Mouse (Mus musculus): Measurements from ENCODE around the gene Zmynd8. TPM values are rescaled to one million over a fixed set of nuclear protein-coding genes. Genes with fewer than 3 reads are reported as not detected.

Gene Zmynd8
- polyA plus RNA-seq, 1 experiment, result 5.2 TPM

DNA sequence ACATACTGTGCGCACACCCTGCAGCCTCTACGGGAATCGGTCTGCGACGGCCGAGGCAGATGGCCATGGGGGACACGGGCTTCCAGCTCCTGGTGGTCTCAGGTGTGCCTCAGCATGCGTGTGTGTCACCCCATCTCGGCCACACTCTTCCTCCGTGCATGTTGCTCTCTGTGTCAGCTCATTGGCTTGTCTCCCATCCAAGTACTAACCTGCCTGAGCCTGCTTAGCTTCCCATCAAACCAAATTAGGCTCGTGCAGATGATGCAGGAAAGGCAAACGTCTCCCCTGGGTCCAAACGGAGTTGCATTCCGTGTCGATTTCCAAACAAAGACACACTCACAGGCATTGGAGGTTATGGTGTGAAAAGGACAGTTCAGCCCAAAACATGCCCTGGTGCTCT is 141.0 kb downstream of the Zmynd8 start:
- Histone ChIP-seq H3K4me1 (ENCODE audit: control insufficient read depth) (no peaks in the 10 kb centered on the region), H3K9me3 (ENCODE audit: control insufficient read depth, low read length) (no peaks in the 10 kb centered on the region), H3K36me3 (ENCODE audit: control insufficient read depth) (no peaks in the 10 kb centered on the region), H3K4me3 (replicated peaks) (no peak overlapping the region), H3K27me3 (ENCODE audit: control insufficient read depth) (no peaks in the 10 kb centered on the region)
- no peak for TF ChIP-seq GATA1 (IDR thresholded peaks at IDR 0.05; ENCODE audit: low read length)

DNA sequence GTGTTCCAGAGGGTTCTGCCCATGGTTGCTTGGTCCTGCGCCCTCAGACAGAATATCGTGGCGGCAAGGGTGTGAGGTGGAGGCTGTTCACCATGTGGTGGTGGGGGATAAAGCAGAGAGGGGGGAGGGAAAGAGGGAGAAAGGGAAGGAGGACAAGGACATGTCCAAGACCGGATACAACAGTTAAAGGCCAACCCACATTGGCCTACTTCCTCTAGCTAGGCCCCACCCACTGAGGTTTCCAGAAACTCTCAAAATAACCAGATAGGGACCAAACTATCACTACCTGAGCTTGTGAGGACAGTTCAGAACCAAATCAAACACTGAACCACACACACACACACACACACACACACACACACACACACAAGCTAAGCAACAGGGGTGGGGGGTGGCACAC is 146.1 kb downstream of the Zmynd8 start:
- Histone ChIP-seq H3K9me3 (ENCODE audit: control insufficient read depth, low read length) (no peaks in the 10 kb centered on the region), H3K4me3 (replicated peaks) (no peak overlapping the region), H3K27me3 (ENCODE audit: control insufficient read depth) (no peaks in the 10 kb centered on the region), H3K4me1 (ENCODE audit: control insufficient read depth) (no peaks in the 10 kb centered on the region), H3K36me3 (ENCODE audit: control insufficient read depth) (no peaks in the 10 kb centered on the region)
- no peak for TF ChIP-seq GATA1 (IDR thresholded peaks at IDR 0.05; ENCODE audit: low read length)
- no peak for TF ChIP-seq TAL1 (IDR thresholded peaks at IDR 0.05; ENCODE audit: low read length)

DNA sequence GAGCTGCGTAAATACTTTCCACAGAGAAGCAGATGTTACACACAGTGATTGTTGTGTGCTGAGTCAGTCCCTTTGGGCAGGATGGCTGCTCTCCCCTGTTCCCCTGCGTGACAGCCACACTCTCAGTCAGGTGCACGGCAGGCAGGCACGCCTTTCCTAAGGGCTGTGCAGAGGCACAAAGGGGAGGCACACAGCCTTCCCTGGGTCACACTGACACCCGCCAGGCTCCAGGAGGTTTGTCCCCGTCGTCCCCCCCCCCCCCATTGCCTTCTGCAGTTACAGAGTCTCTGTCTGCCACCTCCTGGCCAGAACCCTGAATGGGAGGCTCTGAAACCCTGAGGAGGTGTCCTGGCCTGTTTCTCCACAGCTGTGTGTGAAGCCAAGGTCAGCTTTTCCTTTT is 147.7 kb downstream of the Zmynd8 start:
- Histone ChIP-seq H3K4me3 (replicated peaks) (no peak overlapping the region), H3K27me3 (ENCODE audit: control insufficient read depth) (no peaks in the 10 kb centered on the region), H3K9me3 (ENCODE audit: control insufficient read depth, low read length) (no peaks in the 10 kb centered on the region), H3K36me3 (ENCODE audit: control insufficient read depth) (no peaks in the 10 kb centered on the region), H3K4me1 (ENCODE audit: control insufficient read depth) (no peaks in the 10 kb centered on the region)
- no peak for TF ChIP-seq GATA1 (IDR thresholded peaks at IDR 0.05; ENCODE audit: low read length)
- no peak for TF ChIP-seq TAL1 (IDR thresholded peaks at IDR 0.05; ENCODE audit: low read length)

DNA sequence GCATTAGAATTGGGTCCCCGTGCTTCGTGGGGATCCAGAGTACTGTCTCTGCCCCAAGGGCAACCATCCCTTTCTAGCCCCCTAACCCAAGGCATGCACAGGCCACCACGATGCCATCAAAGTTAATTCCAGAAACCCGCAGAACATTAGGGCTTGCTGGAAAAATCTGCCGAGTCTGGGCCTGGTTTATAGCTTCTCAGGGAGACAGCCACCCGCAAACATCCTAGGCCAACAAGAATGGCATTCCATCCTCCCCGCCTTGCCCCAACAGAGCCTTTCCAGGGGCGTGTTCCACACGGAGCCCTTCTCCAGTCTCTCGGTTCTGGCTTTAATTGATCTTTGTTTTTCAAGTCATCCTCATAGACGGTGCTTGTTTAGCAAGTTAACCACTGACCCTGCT is 150.4 kb downstream of the Zmynd8 start:
- no peak for TF ChIP-seq TAL1 (IDR thresholded peaks at IDR 0.05; ENCODE audit: low read length)
- no peaks in the 10 kb centered on the region for H3K9me3 ChIP-seq (ENCODE audit: control insufficient read depth, low read length)
- no peaks in the 10 kb centered on the region for H3K27me3 ChIP-seq (ENCODE audit: control insufficient read depth)
- H3K4me1 ChIP-seq (ENCODE audit: control insufficient read depth), result no peaks in the 10 kb centered on the region
- H3K4me3 ChIP-seq (replicated peaks), result no peak overlapping the region
- H3K36me3 ChIP-seq (ENCODE audit: control insufficient read depth), result no peaks in the 10 kb centered on the region

DNA sequence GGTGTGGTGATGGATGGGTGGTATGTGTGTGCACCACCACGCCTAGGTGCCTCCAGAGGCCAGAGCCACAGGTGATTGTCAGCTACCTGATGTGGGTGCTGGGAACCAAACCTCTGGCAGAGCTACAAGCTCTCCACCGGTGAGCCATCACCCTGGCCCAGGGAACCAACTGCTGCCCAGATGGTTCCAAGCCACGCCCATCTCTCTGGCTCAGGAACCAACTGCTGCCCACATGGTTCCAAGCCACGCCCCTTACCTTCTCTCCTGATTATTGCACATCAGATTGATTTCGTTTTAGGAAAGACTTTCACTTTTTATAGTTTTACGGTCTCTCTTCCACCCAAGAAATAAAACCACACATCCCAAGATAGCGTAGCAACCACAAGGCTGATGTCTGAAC is 150.8 kb downstream of the Zmynd8 start:
- H3K36me3 ChIP-seq (ENCODE audit: control insufficient read depth), result no peaks in the 10 kb centered on the region
- H3K9me3 ChIP-seq (ENCODE audit: control insufficient read depth, low read length), result no peaks in the 10 kb centered on the region
- no peak overlapping the region for H3K4me3 ChIP-seq (replicated peaks)
- TF ChIP-seq TAL1 (IDR thresholded peaks at IDR 0.05; ENCODE audit: low read length), result no peak
- no peak for TF ChIP-seq GATA1 (IDR thresholded peaks at IDR 0.05; ENCODE audit: low read length)
- no peaks in the 10 kb centered on the region for H3K4me1 ChIP-seq (ENCODE audit: control insufficient read depth)
- H3K27me3 ChIP-seq (ENCODE audit: control insufficient read depth), result no peaks in the 10 kb centered on the region

DNA sequence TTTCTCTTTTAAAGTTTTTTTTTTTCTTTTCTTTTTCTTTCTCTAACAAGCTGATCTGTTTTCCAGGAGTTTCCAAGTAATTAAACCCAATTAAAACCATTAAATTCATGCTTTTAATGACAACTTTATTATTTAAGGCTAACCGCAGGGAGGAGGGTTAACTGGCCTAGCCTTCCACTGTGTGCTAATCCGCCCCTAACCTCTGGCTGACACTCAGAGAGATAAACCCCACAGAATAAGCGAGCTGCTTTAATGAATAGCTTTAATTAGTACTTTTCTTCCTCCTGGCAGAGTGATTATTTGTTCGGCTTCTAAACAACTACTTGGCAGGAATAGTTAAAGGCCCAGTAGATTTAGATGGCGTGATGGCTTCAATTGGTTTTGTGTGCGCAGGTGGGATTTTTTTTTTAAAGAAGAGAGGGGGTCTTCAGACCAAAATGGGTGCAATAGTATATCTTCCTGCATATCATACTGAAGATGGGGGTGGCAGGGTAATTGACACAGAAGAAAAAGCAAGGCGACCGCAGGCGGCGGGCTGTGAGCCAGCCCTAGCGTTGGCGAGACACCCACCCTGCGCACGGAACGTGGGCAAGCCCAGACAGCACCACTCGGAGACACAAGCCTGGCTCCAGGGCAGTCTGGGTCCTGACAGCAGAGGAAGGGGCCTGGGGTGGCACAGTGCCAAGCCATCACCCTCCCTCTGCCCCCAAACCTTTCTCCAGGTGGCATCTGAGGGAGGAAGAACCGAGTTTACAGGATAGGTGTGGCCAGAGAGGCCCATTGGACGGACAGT is 153.3 kb downstream of the Zmynd8 start:
- H3K4me1 ChIP-seq (ENCODE audit: control insufficient read depth), result no peaks in the 10 kb centered on the region
- no peak overlapping the region for H3K4me3 ChIP-seq (replicated peaks)
- TF ChIP-seq GATA1 (IDR thresholded peaks at IDR 0.05; ENCODE audit: low read length) (no peak), TAL1 (IDR thresholded peaks at IDR 0.05; ENCODE audit: low read length) (no peak)
- no peaks in the 10 kb centered on the region for H3K27me3 ChIP-seq (ENCODE audit: control insufficient read depth)
- H3K36me3 ChIP-seq (ENCODE audit: control insufficient read depth), result no peaks in the 10 kb centered on the region
- H3K9me3 ChIP-seq (ENCODE audit: control insufficient read depth, low read length), result no peaks in the 10 kb centered on the region

DNA sequence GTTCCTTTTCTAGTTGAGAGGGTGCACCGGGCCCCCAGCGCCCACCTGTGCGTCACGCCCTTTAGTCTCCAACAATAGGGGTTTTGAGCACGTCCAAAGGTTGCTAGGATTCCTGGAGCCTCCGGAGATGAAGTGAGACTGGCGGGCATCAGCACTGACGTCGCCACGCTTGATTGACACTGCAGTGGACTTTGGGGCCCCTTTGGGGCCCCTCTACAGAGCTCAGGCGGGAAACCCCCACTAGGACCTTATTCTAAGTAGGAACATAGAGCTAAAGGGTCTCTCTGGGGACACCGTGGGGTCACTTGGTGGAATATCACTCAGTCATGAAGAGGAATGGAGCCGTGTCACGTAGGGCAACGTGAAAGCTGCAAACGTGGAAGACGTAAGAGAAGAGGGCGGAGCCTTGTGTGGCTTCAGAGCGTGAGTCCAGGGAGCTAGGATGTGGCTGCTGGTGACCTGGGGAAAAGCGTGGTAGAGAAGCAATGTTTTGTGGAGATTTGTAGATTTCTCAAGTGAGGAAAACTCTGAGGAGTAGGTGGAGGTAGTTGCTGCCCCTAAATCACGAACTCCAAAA is 156.5 kb downstream of the Zmynd8 start:
- no peaks in the 10 kb centered on the region for H3K9me3 ChIP-seq (ENCODE audit: control insufficient read depth, low read length)
- H3K4me3 ChIP-seq (replicated peaks), result no peak overlapping the region
- no peaks in the 10 kb centered on the region for H3K4me1 ChIP-seq (ENCODE audit: control insufficient read depth)
- no peaks in the 10 kb centered on the region for H3K27me3 ChIP-seq (ENCODE audit: control insufficient read depth)
- H3K36me3 ChIP-seq (ENCODE audit: control insufficient read depth), result no peaks in the 10 kb centered on the region
- no peak for TF ChIP-seq TAL1 (IDR thresholded peaks at IDR 0.05; ENCODE audit: low read length)
- no peak for TF ChIP-seq GATA1 (IDR thresholded peaks at IDR 0.05; ENCODE audit: low read length)

DNA sequence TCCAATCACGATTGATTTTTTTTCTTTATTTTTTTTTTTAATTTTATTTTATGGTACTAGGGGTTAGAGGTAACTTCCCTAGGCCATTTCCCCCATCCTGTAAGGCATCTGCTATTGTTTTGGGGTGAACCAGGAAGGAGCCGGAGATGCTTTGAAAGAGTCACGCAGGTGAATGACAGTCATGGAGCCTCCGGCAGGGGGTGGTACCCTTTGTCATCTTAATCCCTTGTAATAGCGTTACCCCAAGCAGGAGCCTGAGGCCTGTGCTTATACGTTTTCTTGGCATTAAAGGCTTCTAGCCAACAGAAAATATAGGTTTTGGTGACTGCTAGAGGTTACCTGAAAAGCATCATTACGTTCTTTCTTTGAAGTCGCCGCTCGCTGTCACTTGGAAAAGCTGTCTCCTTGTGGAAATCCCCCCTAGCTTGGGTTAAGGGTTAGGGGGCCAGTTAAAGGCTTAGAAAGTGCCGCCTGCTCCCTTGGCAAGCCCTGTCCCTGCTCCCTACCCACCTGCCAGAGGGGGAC is 157.2 kb downstream of the Zmynd8 start:
- no peak for TF ChIP-seq TAL1 (IDR thresholded peaks at IDR 0.05; ENCODE audit: low read length)
- TF ChIP-seq GATA1 (IDR thresholded peaks at IDR 0.05; ENCODE audit: low read length), result no peak
- no peaks in the 10 kb centered on the region for H3K36me3 ChIP-seq (ENCODE audit: control insufficient read depth)
- H3K4me3 ChIP-seq (replicated peaks), result no peak overlapping the region
- no peaks in the 10 kb centered on the region for H3K4me1 ChIP-seq (ENCODE audit: control insufficient read depth)
- no peaks in the 10 kb centered on the region for H3K9me3 ChIP-seq (ENCODE audit: control insufficient read depth, low read length)
- no peaks in the 10 kb centered on the region for H3K27me3 ChIP-seq (ENCODE audit: control insufficient read depth)

DNA sequence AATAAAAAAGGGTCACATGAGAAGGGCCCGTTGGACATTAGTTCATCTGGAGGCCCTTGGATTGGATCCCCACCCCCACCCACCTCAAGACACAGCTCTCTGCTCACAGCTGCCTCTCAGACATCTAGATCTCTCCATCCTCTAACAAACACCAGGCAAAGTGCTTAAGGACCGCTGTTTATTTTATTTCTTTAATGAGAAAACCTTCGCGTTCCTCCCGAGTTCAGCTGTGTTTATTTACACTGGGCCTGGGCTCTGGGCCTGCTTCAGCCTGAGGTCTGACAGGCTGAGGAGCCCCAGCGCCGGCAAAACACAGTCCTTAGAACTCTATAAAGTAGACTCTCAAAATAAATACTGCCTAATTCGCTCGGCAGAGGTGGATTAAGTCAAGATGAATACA is 157.8 kb downstream of the Zmynd8 start:
- no peak overlapping the region for H3K4me3 ChIP-seq (replicated peaks)

More for the DNA sequence above, 157.8 kb downstream of the Zmynd8 start:
- no peak for TF ChIP-seq GATA1 (IDR thresholded peaks at IDR 0.05; ENCODE audit: low read length)
- TF ChIP-seq TAL1 (IDR thresholded peaks at IDR 0.05; ENCODE audit: low read length), result no peak
- Histone ChIP-seq H3K27me3 (ENCODE audit: control insufficient read depth) (no peaks in the 10 kb centered on the region), H3K9me3 (ENCODE audit: control insufficient read depth, low read length) (no peaks in the 10 kb centered on the region), H3K4me1 (ENCODE audit: control insufficient read depth) (no peaks in the 10 kb centered on the region), H3K36me3 (ENCODE audit: control insufficient read depth) (no peaks in the 10 kb centered on the region)
